Mouse (Mus musculus) erythroblast, embryonic 14.5 days (primary cell): ENCODE results near the gene Ttll8.

Experiments
- GATA1 ChIP-seq: IDR thresholded peaks from 2 replicates; pipeline ENCODE4 v1.6.1; 2012; ENCODE audit warnings: low read length, inconsistent platforms, mixed read lengths
- TAL1 ChIP-seq: IDR thresholded peaks from 3 replicates; pipeline ENCODE4 v1.6.1; 2012; ENCODE audit warnings: low read length, inconsistent platforms, mixed read lengths

DNA sequence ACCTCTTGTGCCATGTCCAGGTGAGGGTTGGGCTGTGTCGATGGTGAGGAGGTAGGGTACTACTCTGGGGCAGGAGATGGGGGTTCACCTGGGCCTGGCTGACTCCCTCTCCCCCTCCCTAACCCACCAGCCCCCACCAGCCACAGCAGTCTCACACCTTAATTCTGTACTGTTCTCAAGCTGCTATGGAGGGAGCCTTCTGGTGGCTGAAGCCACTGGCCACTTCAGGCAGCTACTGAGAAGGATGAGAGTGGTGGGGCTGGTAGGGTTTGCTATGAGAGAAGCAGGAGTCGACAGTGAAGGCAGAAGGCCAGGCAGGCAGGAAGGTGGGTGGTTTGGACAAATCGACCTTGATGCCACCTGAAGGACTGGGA lies 111.9 kb downstream of the Ttll8 start:
- TF ChIP-seq GATA1 = no peak
- no peak for TF ChIP-seq TAL1
